Mouse (Mus musculus) midbrain, embryonic 11.5 days (tissue): ENCODE results near the gene Proser1. TPM values are rescaled to one million over a fixed set of nuclear protein-coding genes. Genes with fewer than 3 reads are reported as not detected.

Source experiments
- ATAC-seq: fragments of 200-750 bp; cut with Nextera tagmentation; 2 replicates; pipeline ENCODE4 v1.8.0; 2017; ENCODE audit warnings: moderate TSS enrichment, moderate library complexity; ENCODE audit not compliant: low FRiP score
- DNase-seq: peaks from one replicate; pipeline ENCODE4 v3.0.0; 2015; ENCODE audit warnings: low spot score; ENCODE audit errors: missing footprints
- H3K27ac ChIP-seq: fragments of 300-500 bp; sonication (generic); 2 replicates; pipeline ENCODE4 v1.5.1; 2014; ENCODE audit warnings: low read depth, low read length
- H3K27me3 ChIP-seq: fragments of 300-500 bp; sonication (generic); 2 replicates; pipeline ENCODE4 v1.6.1; 2014; ENCODE audit warnings: mild to moderate bottlenecking, low read length, moderate library complexity, mixed read lengths; ENCODE audit not compliant: control insufficient read depth, insufficient read depth
- H3K36me3 ChIP-seq: fragments of 300-500 bp; sonication (generic); 2 replicates; pipeline ENCODE4 v1.6.1; 2014; ENCODE audit warnings: mild to moderate bottlenecking, low read length, moderate library complexity, mixed read lengths; ENCODE audit not compliant: control insufficient read depth, insufficient read depth
- H3K4me1 ChIP-seq: fragments of 300-500 bp; sonication (generic); 2 replicates; pipeline ENCODE4 v1.6.1; 2014; ENCODE audit warnings: low read length; ENCODE audit not compliant: control insufficient read depth, insufficient read depth
- H3K4me2 ChIP-seq: fragments of 300-500 bp; sonication (generic); 2 replicates; pipeline ENCODE4 v1.6.1; 2014; ENCODE audit warnings: mild to moderate bottlenecking, moderate library complexity
- H3K4me3 ChIP-seq: fragments of 300-500 bp; sonication (generic); 2 replicates; pipeline ENCODE4 v1.5.1; 2014; ENCODE audit warnings: low read depth, low read length
- H3K9ac ChIP-seq: fragments of 300-500 bp; sonication (generic); 2 replicates; pipeline ENCODE4 v1.6.1; 2014; ENCODE audit warnings: low read length
- H3K9me3 ChIP-seq: fragments of 300-500 bp; sonication (generic); 2 replicates; pipeline ENCODE4 v1.6.1; 2016; ENCODE audit warnings: low read length; ENCODE audit not compliant: control insufficient read depth
- WGBS: fragments of 180-500 bp; shearing (Covaris S2); extraction: QIAGEN DNeasy Blood & Tissue Kit; methylation state at CpG from one replicate; pipeline ENCODE4 v1.1.7; 2014; 5-methylcytosine and 5-hydroxymethylcytosine counted together
- polyA plus RNA-seq: library from polyadenylated mRNA; unstranded; fragments of >200 nt; fragmentation: Nextera tagmentation; extraction: Ambion mirVana; gene quantifications from 2 replicates; pipeline ENCODE4 v1.2.1, GENCODE M21; 2014

Proser1 gene
- 20.7 and 24.1 TPM in 2 replicates for polyA plus RNA-seq

DNA sequence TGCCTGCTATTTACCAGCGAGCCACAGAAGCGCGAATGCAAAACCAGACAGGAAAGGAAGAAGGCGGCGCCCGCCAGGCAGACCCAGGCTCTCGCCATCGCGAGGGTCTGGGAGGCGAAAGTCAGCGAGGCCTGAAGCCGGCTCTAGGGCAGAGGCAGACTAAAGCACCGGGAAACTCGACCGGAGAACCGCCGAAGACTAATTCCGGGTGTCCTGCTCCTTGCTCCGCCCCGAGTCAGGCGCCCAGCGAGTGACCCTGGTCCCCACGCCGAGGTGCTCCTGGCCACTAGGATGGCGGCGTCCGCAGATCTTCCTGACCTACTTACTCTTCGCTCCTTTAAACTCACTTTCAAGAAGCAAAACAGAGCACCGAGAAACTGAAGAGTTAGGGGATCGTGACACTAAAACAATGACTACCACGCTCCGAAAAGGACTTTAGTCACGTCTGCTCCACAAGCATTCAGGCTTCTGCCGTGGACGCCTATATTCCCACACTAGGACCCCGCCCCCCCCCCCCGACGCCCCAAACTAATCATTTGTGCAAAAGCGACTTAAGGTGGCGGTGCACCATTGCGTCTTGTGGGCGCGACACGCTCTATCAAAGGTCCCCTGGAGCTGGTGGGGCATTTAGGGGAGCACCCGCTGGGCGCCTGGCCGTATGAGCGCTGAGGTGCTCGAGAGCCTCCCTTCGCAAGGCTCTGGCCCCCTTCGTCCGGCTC, at the start of gene Proser1, which contains the start of gene Nhlrc3:
Gene Proser1 (plus strand): TSS at position 621 of the 719 bp plus-strand sequence.
Gene Nhlrc3 (minus strand): TSS at position 287 of the 719 bp plus-strand sequence.
- H3K4me2 ChIP-seq: peak within 1 kb of the TSS; percentile 79
- H3K9ac ChIP-seq: peak within 1 kb of the TSS; percentile 95
- no peaks in the 10 kb centered on the region for H3K27me3 ChIP-seq
- DNase-seq: peak; percentile 99
- peak within 1 kb of the TSS; percentile 64 for H3K4me3 ChIP-seq
- H3K27ac ChIP-seq: peak within 1 kb of the TSS; percentile 75
- no peaks in the 10 kb centered on the region for H3K9me3 ChIP-seq
- no peaks in the 10 kb centered on the region for H3K36me3 ChIP-seq
- WGBS: under 1% methylated on average over 51 of the region's 52 CpGs
- peaks cover 14% of the 10 kb centered on the region for H3K4me1 ChIP-seq
- ATAC-seq: peak; percentile 98

DNA sequence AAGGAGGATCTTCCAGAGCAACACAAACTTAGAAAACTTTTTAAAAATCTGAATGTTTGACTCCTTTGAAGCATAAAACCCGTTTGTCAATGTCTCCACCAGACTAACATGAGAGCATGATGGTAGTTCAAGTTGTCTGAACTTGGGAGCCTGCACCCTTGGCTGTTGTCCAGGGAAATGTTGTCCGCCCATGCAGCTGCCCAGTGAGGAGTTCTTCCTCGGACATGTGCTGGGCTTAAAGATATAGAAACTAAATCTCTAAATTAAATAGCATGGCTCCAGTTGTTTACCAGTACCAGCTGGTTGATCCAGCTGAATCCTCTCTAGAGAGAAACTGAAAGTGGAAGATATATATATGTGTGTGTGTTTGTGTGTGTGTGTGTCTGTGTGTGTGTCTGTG, 49.5 kb upstream of the Proser1 start:
- no peak overlapping the region for H3K4me3 ChIP-seq
- H3K4me1 ChIP-seq: no peaks in the 10 kb centered on the region; the same call in 1 of the 2 replicates
- H3K4me2 ChIP-seq: no peak overlapping the region
- 79% methylated on average over 3 of the region's 3 CpGs for WGBS
- H3K9ac ChIP-seq: no peak overlapping the region
- ATAC-seq (no peak), DNase-seq (no peak)
- no peaks in the 10 kb centered on the region for H3K27me3 ChIP-seq
- no peaks in the 10 kb centered on the region for H3K36me3 ChIP-seq
- no peak overlapping the region for H3K27ac ChIP-seq
- H3K9me3 ChIP-seq: no peaks in the 10 kb centered on the region

GRCm38 (mm10) chr3:53416036-53416506, 47.4 kb upstream of the Proser1 start:
- H3K9me3 ChIP-seq: no peaks in the 10 kb centered on the region
- no peak overlapping the region for H3K27ac ChIP-seq
- H3K4me3 ChIP-seq: no peak overlapping the region
- DNase-seq: peak; percentile 83
- H3K4me1 ChIP-seq: no peaks in the 10 kb centered on the region; the same call in 1 of the 2 replicates
- 62% methylated on average over 5 of the region's 5 CpGs for WGBS
- H3K4me2 ChIP-seq: no peak overlapping the region
- ATAC-seq: peak; percentile 44
- no peak overlapping the region for H3K9ac ChIP-seq
- no peaks in the 10 kb centered on the region for H3K27me3 ChIP-seq
- H3K36me3 ChIP-seq: no peaks in the 10 kb centered on the region

DNA sequence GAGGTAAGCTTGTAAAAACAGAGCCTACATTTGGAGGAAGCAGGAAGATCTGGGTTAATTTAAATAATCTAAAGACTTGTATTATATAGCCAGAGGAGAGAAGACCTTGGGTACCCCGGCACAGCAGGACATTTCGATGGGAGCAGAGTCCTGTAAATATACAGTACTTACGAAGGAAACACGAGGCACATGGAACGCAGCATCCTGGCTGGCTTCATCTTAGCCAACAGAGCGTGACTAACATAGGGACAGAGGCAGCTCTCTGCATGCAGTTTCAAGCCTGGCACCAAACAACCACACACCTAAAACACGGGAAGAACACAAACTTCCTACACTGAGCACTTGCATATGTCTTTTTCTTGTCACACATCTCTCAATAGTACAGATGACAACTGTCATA, 45.8 kb upstream of the Proser1 start:
- H3K9ac ChIP-seq: no peak overlapping the region
- H3K36me3 ChIP-seq: no peaks in the 10 kb centered on the region
- no peaks in the 10 kb centered on the region for H3K27me3 ChIP-seq
- H3K4me3 ChIP-seq: no peak overlapping the region
- ATAC-seq (no peak), DNase-seq (no peak)
- no peaks in the 10 kb centered on the region; the same call in 1 of the 2 replicates for H3K4me1 ChIP-seq
- H3K27ac ChIP-seq: no peak overlapping the region
- 71% methylated on average over 7 of the region's 7 CpGs for WGBS
- no peaks in the 10 kb centered on the region for H3K9me3 ChIP-seq
- H3K4me2 ChIP-seq: no peak overlapping the region

GRCm38 (mm10) chr3:53421656-53422055, 41.8 kb upstream of the Proser1 start:
- Histone ChIP-seq H3K36me3 (no peaks in the 10 kb centered on the region), H3K4me3 (no peak overlapping the region), H3K9ac (no peak overlapping the region), H3K4me1 (no peaks in the 10 kb centered on the region), H3K27me3 (no peaks in the 10 kb centered on the region), H3K27ac (no peak overlapping the region), H3K9me3 (no peaks in the 10 kb centered on the region), H3K4me2 (no peak overlapping the region)
- no peak for DNase-seq
- 88% methylated on average over 12 of the region's 12 CpGs for WGBS
- ATAC-seq: no peak

GRCm38 (mm10) chr3:53422691-53423090, 40.8 kb upstream of the Proser1 start:
- Histone ChIP-seq H3K4me3 (no peak overlapping the region), H3K27ac (no peak overlapping the region), H3K9ac (no peak overlapping the region), H3K4me1 (no peaks in the 10 kb centered on the region), H3K9me3 (no peaks in the 10 kb centered on the region), H3K4me2 (no peak overlapping the region), H3K36me3 (no peaks in the 10 kb centered on the region), H3K27me3 (no peaks in the 10 kb centered on the region)
- 54% methylated on average over 1 of the region's 1 CpGs for WGBS
- no peak for DNase-seq
- ATAC-seq: no peak

- WGBS: 91% methylated on average over 4 of the region's 4 CpGs
Observed at GRCm38 (mm10) chr3:53423576-53423975, 39.9 kb upstream of the Proser1 start.

GRCm38 (mm10) chr3:53434610-53435009, 28.9 kb upstream of the Proser1 start:
- no peak overlapping the region for H3K27ac ChIP-seq
- H3K4me3 ChIP-seq: no peak overlapping the region
- ATAC-seq (no peak), DNase-seq (no peak)
- H3K9ac ChIP-seq: no peak overlapping the region
- H3K36me3 ChIP-seq: no peaks in the 10 kb centered on the region
- no peaks in the 10 kb centered on the region for H3K27me3 ChIP-seq
- H3K9me3 ChIP-seq: no peaks in the 10 kb centered on the region
- H3K4me2 ChIP-seq: no peak overlapping the region
- 80% methylated on average over 3 of the region's 3 CpGs for WGBS
- H3K4me1 ChIP-seq: no peaks in the 10 kb centered on the region

More at GRCm38 (mm10) chr3:53423576-53423975, 39.9 kb upstream of the Proser1 start:
- Histone ChIP-seq H3K4me3 (no peak overlapping the region), H3K4me1 (no peaks in the 10 kb centered on the region), H3K27ac (no peak overlapping the region), H3K27me3 (no peaks in the 10 kb centered on the region), H3K4me2 (no peak overlapping the region), H3K9ac (no peak overlapping the region), H3K36me3 (no peaks in the 10 kb centered on the region), H3K9me3 (no peaks in the 10 kb centered on the region)
- ATAC-seq (no peak), DNase-seq (no peak)

DNA sequence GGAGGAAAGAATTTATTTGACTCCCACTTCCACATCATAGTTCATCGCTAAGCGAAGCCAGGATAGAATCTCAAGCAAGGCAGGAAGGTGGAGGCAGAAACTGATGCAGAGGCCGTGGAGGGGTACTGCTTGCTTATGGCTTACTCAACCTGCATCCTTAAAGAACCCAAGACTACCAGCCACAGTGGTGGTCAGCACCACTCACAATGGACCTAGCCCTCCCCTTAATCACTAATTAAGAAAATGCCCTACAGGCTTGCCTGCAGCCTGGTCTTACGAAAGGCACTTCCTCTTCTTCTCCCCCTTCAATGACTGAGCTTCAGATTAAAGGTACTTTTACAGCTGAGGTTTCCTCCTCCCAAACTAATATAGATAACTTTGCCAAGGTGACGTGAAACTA, 26.9 kb upstream of the Proser1 start:
- no peaks in the 10 kb centered on the region for H3K27me3 ChIP-seq
- no peaks in the 10 kb centered on the region for H3K36me3 ChIP-seq
- H3K9ac ChIP-seq: no peak overlapping the region
- H3K27ac ChIP-seq: no peak overlapping the region
- H3K4me3 ChIP-seq: no peak overlapping the region
- H3K4me1 ChIP-seq: no peaks in the 10 kb centered on the region
- whole genome bisulfite sequencing: 76% methylated on average over 5 of the region's 5 CpGs
- DNase-seq: no peak
- H3K4me2 ChIP-seq: no peak overlapping the region
- no peak for ATAC-seq
- no peaks in the 10 kb centered on the region for H3K9me3 ChIP-seq
